Mouse (Mus musculus) brain, embryonic 14.5 days (tissue): ENCODE data around the gene Got1.

Experiments
- CTCF ChIP-seq: fragments of 200-500 bp; IDR thresholded peaks from 2 replicates; pipeline ENCODE4 v1.5.1; 2012; ENCODE audit warnings: inconsistent platforms, mild to moderate bottlenecking, moderate library complexity, borderline replicate concordance; ENCODE audit not compliant: insufficient read depth, insufficient read length; ENCODE audit errors: extremely low read depth
- POLR2A ChIP-seq: fragments of 200-500 bp; IDR thresholded peaks from 2 replicates; pipeline ENCODE4 v1.6.1; 2012; ENCODE audit warnings: mild to moderate bottlenecking, inconsistent platforms, borderline replicate concordance; ENCODE audit not compliant: poor library complexity, insufficient read depth, insufficient read length, severe bottlenecking; ENCODE audit errors: extremely low read depth

GRCm38 (mm10) chr19:43477436-43477835 lies 47.0 kb downstream of the Got1 start:
- TF ChIP-seq POLR2A (no peak), CTCF (no peak)
